Mouse (Mus musculus): ENCODE measurements around the gene Taf1b.
"Not testable (repeated sequence)": the region's sequence is repeated elsewhere in the genome, so short reads cannot be mapped to it uniquely, and the experiment has no call there.

The Taf1b gene

DNA sequence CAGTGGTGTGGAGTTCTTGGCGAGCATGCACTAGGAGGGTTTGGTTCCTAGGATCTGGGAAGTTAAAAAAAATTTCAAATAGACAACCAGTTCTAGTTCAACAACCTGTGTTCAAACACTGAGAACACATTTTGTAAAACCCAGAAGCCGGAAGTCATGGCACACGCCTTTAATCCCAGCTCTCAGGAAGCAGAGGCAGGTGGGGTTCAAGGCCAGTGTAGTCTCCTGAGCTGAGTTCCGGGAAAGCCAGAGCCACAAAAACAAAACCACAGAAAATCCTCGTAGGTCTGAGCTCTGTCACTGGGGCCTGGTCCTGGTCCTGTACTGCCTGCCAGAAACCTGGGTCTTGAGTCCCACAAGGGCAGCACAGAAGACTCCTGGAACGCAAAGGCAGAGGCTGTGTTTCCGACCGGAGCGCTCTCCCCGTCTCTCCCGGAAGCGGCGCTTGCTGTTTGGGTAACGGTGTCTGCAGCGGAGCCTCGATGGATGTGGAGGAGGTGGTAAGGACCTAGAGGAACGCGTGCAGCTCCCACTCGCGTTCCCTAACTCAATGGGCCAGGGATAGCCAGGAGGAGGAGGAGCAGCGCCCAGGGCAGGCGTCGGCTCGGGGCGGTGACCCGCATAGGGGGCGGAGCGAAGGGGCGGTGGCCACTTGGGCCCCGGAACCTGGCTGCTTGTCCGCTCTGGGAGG, at the start of gene Taf1b:
Taf1b (plus strand) TSS at position 210 of the 691 bp plus-strand sequence.
- peak; percentile 70 to 73 for DNase-seq (ENCODE audit: low spot score in 2 of 2)

DNA sequence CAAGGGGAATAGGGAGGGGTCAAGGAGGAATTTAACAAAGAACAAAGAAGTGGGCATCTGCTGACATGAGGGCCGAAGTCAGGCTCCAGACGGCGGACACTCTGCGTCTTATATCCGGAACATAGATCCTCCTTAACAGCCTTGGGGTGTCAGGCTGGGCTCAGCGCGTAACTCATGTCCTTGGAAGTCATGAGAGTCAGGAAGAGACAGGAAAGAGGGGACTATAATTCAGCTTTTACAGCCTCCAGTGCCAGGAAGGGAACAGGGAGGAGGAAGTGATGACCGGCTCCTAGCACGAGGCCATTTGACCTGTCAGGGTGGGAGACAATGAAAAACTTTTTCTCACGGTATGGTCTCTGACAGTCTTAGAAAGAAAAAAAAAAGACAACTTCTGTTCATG, 37.8 kb upstream of the Taf1b start:
- DNase-seq (ENCODE audit: low spot score in 2 of 2) = no peak

GRCm38 (mm10) chr12:24462121-24462520, 36.0 kb upstream of the Taf1b start:
- not testable (repeated sequence) for DNase-seq (ENCODE audit: low spot score in 2 of 2)

GRCm38 (mm10) chr12:24463490-24463889, 34.7 kb upstream of the Taf1b start:
- DNase-seq (ENCODE audit: low spot score in 2 of 2) = not testable (repeated sequence)

- DNase-seq (ENCODE audit: low spot score in 2 of 2) = no peak
Observed at GRCm38 (mm10) chr12:24468966-24469365, 29.2 kb upstream of the Taf1b start.

GRCm38 (mm10) chr12:24470943-24471342, 27.2 kb upstream of the Taf1b start:
- DNase-seq (ENCODE audit: low spot score in 2 of 2) = peak in 1 of 2 experiments; percentile 18

GRCm38 (mm10) chr12:24473221-24473620, 24.9 kb upstream of the Taf1b start:
- no peak for DNase-seq (ENCODE audit: low spot score in 2 of 2)

DNA sequence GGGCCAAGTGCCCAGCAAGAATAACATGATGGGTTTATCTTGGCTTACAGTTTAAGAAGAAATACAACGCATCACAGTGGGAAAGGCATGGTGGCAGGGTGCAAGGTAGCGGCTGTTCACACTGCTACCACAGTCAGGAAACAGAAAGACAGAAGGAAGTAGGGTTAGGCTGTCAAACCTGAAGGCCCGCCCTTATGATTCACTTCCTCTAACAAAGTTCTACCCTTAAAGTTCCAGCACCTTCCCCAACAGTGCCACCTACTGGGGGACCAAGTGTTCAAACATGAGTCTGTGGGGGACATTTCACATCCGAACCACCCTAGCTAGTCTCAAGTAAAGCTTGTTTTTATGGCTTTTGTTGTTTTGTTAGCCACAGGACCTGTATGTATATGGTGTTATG, 13.2 kb upstream of the Taf1b start:
- no peak for DNase-seq (ENCODE audit: low spot score in 2 of 2)

DNA sequence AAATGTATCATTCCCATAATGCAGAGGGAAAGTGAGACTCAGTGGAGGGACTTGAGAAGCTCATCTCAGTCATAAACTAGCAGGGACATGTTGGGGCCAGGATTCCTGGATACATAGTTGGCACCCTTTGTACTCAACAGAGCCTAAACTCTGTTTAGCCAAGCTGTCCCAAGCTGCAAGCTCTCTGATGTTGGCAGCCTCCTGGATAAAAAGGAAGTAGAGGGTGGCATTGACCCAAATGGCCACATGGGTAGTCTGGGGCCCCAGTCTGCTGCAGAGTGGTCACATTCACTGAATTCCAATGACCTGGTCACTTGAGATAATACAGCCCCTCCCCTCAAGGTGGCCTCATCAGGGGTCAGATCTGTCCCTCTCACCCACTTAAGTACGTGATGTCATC, 11.3 kb upstream of the Taf1b start:
- DNase-seq (ENCODE audit: low spot score in 2 of 2) = no peak

DNA sequence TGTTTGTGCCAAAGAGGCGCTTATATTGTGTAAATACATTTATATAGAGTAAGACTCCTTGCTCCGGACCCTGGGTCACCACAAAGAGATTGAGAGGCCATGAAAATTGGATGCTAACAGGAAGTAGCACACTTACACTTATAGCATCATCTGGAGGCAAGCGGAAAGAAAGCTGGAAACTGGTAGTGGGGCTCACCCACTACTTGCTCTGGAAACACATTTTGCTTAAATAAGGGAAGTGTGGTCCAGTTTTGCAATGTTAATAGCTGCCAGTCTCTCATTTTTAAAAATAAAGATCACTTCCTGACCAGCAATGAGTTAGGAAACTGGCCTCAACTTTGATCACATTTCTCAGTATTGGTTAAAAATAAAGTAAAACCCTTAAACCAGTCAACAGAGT, 5.7 kb upstream of the Taf1b start:
- DNase-seq (ENCODE audit: low spot score in 2 of 2) = not testable (repeated sequence)

DNA sequence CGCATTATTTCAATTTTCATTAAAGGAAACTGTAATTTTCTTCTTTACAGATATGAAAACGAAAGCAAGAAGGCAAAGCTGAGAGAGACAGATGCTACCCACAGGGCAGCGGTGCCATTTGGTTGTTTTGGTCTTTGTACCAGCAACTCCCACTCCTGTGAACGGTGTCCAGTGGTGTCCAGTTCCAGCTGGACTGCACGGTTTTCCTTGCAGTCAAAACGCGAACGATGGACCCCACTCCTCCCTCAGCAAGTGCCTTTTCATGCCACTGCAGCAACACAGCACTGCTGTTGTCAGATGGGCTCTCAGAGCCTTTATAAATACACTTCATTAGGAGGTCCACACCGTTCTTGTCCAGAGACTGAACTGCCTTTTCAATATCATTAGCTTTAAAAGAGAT, 5.1 kb upstream of the Taf1b start:
- DNase-seq (ENCODE audit: low spot score in 2 of 2) = no peak

GRCm38 (mm10) chr12:24493412-24493811, 4.7 kb upstream of the Taf1b start:
- no peak for DNase-seq (ENCODE audit: low spot score in 2 of 2)

GRCm38 (mm10) chr12:24494791-24495190, 3.4 kb upstream of the Taf1b start:
- not testable (repeated sequence) for DNase-seq (ENCODE audit: low spot score in 2 of 2)

- DNase-seq (ENCODE audit: low spot score in 2 of 2) = not testable (repeated sequence)
Observed at GRCm38 (mm10) chr12:24498841-24499485, 804 bp downstream of the Taf1b start.

- DNase-seq (ENCODE audit: low spot score in 2 of 2) = no peak
Observed at GRCm38 (mm10) chr12:24517118-24517517, 19.0 kb downstream of the Taf1b start.

- no peak for DNase-seq (ENCODE audit: low spot score in 2 of 2)
Observed at GRCm38 (mm10) chr12:24521076-24521475, 22.9 kb downstream of the Taf1b start.

DNA sequence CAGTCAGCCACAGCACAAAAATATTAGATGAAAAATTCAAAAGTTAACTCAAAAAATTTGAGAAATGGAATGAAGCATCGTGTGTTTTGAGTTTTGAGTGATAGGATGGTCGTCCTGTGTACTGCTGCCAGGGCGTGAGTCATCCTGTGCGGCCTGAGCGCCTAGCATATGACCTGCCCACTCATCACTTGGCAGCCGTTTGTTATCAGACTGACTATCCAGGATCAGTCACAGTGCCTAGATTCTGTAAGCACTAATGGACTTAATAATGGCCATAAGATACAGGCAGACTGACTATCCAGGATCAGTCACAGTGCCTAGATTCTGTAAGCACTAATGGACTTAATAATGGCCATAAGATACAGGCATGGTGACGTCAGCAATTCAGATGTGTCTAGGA, 26.9 kb downstream of the Taf1b start:
- DNase-seq (ENCODE audit: low spot score in 2 of 2) = not testable (repeated sequence)

DNA sequence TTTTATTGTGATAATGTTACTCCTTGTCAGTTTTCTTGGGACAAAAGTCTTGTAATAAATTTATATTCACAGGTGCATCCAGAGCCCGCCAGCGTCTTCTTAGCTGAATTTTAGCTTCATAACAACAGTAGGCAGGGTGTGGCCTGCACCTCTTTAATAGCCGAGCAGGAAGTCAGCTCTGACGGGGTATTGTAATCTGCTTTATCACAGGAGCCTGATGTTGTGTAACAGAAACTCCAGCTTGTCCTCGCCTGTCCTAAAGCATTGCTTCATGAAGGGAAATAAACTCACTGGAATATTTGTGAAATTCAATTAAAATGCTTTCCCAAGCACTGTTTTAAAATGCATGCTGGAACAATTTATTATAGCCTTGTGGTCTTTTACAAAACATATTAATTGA, 38.2 kb downstream of the Taf1b start:
- DNase-seq (ENCODE audit: low spot score in 2 of 2) = no peak

GRCm38 (mm10) chr12:24537201-24537600, 39.0 kb downstream of the Taf1b start:
- DNase-seq (ENCODE audit: low spot score in 2 of 2) = no peak

GRCm38 (mm10) chr12:24537965-24538364, 39.8 kb downstream of the Taf1b start:
- DNase-seq (ENCODE audit: low spot score in 2 of 2) = no peak

GRCm38 (mm10) chr12:24541426-24542154, 43.4 kb downstream of the Taf1b start:
- no peak for DNase-seq (ENCODE audit: low spot score in 2 of 2)

- DNase-seq (ENCODE audit: low spot score in 2 of 2) = no peak
Observed at GRCm38 (mm10) chr12:24547686-24548085, 49.5 kb downstream of the Taf1b start.

DNA sequence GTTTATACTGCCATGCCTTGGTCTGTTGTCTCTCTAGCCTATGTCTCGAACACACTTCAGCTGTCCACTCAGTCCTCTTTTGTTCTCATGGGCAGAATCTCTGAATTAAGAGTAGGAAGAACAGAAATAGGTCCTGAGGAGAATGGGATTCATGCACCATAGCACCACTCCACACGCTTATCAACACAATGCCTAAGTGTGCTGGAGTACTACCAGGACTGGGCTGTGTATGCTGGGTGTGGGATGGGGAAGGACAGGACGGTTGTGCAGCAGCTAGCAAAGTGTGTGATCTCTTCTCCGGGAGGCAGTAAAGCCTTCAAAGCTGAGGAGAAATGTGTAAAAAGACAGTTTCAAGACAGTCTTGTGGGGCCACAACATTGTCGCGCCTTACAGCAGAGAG, 50.7 kb downstream of the Taf1b start:
- no peak for DNase-seq (ENCODE audit: low spot score in 2 of 2)
